Mouse (Mus musculus): ENCODE data around the gene Armh1.
"Not testable (repeated sequence)": the region's sequence is repeated elsewhere in the genome, so short reads cannot be mapped to it uniquely, and the experiment has no call there.

Gene Armh1

DNA sequence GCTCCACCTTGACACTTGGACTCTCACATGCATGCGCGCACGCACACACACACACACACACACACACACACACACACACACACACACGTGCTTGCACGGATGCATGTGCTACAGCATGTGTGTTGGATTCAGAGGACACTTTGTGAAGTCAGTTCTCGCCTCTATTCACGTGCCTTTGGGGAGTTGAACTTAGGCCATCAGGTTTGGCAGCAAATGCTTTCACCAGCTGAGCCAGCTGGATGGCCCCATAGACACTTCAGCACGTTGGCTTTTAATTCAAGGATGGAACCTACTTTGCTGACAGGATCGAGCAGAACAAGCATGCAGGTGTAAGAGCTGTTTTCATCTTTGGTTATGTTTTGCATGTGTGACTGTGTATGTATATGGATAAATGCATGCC, 30.1 kb downstream of the Armh1 start:
- DNase-seq (ENCODE audit: low spot score), result no peak

DNA sequence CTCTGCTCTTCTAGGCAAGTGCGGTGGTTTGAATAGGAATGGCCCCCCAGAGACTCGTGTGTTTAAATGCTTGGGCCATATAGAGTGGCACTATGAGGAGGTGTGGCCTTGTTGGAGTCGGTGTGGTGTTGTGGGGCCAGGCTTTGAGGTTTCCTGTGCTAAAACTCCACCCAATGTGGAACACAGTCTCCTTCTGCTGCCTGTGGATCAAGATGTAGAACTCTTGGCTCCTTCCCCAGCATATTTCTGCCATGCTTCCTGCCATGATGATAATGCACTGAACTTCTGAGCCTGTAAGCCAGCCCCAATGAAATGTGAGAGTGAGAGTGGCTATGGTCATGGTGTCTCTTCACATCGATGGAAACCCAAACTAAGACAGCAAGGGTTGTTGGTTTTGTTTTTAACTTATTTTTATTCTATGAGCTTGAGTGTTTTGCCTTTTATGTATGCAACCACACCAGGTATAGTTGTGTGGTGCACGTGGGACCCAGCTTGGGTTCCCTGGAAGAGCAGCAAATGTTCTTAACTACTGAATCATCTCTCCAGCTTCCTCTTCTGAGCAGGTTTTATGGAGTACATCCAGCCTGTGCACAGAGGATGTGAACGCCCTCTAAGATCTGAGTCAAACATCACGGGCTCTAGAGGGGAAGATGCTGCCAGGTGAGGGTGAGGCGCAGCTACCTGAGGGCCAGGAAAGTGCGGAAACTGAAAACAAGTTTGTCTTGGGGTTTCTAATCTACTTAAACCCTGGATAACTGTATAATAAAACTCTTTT, 31.0 kb downstream of the Armh1 start:
- DNase-seq (ENCODE audit: low spot score), result no peak

- DNase-seq (ENCODE audit: low spot score), result peak; percentile 62
Measured at GRCm38 (mm10) chr4:117218517-117219219, 33.3 kb downstream of the Armh1 start.

DNA sequence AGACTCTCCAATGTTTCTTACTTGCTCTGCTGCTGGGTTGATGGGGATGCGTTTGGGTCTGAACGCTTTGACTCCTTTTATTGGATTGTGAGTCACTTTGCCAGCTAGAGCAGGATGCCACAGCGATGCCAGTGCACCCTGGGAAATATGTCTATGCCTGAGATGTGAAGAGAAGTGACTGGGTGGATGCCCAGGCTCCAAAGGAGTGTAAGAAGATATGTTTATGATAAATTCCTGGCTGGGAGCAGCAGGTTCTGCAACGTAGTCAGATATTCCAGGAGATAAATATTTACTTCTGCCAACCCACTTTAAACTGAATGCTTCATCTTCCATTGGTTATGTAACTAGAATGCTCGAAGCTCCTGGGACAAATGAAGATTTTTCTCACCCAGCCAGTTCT, 34.9 kb downstream of the Armh1 start:
- no peak for DNase-seq (ENCODE audit: low spot score)

- no peak for DNase-seq (ENCODE audit: low spot score)
Measured at GRCm38 (mm10) chr4:117214250-117214649, 37.7 kb downstream of the Armh1 start.

GRCm38 (mm10) chr4:117210147-117211074, 41.5 kb downstream of the Armh1 start:
- DNase-seq (ENCODE audit: low spot score), result peak; percentile 54

DNA sequence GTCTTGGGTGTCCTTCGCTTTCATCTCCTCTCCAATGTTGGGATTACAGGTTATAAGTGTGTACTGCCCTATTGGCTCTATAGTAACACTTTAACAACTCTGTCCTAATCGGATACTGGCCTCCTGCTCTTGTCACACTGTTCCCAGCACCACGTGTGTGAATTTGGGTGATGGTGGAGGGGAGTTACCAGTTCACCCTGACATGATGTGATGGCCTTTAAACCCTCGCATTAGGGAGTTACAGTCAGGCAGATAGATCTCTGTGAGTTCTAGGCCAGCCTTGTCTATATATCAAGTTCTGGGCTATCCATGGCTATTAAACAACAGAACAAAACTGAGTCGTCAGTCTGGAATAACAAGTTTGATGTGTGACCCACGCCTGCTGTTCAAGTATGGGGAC, 42.3 kb downstream of the Armh1 start:
- no peak for DNase-seq (ENCODE audit: low spot score)

DNA sequence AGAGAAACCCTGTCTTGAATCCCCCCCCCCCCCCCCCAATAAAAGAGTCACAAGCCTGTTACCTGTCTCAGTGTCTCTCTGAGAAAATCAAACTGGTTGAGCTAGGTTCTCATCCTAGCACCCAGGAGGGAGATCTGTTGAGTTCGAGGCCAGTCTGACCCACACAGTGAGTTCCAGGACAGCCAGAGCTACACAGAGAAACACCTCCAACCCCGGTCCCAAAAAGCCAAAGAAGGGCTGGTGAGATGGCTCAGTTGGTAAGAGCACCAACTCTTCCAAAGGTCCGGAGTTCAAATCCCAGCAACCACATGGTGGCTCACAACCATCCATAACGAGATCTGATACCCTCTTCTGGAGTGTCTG, 49.0 kb downstream of the Armh1 start:
- peak; percentile 57 for DNase-seq (ENCODE audit: low spot score)

GRCm38 (mm10) chr4:117202046-117202991, 49.6 kb downstream of the Armh1 start:
- peak; percentile 81 for DNase-seq (ENCODE audit: low spot score)

DNA sequence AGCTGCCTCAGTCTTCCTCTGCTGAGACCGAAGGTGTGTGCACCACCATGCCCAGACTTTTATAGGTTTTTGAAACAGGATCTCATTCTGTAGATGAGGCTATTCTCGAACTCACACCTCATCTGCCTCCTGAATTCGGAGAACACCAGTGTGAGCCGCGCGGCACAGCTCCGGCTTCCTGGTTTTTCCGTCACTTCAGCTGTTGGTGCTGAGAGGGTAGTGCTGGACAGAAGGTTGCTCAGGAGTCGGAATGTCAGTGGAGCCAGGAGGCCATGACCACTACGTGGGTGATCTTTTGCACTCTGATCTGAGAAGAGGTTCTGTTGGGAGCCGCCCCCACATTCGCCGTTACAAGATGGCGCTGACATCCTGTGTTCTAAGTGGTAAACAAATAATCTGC, 60.1 kb downstream of the Armh1 start:
- no peak for DNase-seq (ENCODE audit: low spot score)

- DNase-seq (ENCODE audit: low spot score), result no peak
Measured at GRCm38 (mm10) chr4:117190660-117191059, 61.3 kb downstream of the Armh1 start.

DNA sequence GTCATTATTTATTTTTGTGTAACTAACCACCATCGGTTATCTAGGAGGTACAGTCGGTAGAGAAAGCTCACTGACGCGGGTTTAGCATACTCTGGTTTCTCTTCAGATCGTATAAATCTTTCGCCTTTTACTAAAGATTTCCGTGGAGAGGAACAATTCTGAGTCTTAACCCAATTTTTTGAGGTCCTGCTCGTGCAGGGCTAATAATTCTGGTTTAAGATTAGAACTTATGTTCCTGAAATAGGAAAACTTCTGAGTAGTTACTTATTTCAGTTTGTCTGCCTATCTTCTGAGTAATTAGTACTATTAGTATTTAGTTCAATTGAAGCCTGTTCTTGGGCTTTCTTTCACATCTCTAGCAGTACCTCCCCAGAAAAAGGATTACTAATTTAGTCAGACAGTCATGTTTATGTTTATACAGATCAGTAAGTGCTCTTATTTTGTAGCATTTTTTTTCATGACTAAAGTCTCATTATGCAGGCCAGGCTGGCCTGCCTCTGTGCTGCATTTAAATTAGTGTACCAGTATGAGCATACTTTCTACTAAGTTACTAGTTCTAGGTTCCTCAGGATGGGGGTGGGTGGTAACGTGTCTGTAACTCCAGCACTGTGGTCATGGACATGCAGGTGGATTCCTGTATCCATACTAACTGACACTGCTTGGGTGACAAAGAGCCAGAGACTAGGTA, 61.9 kb downstream of the Armh1 start:
- DNase-seq (ENCODE audit: low spot score), result peak; percentile 91

DNA sequence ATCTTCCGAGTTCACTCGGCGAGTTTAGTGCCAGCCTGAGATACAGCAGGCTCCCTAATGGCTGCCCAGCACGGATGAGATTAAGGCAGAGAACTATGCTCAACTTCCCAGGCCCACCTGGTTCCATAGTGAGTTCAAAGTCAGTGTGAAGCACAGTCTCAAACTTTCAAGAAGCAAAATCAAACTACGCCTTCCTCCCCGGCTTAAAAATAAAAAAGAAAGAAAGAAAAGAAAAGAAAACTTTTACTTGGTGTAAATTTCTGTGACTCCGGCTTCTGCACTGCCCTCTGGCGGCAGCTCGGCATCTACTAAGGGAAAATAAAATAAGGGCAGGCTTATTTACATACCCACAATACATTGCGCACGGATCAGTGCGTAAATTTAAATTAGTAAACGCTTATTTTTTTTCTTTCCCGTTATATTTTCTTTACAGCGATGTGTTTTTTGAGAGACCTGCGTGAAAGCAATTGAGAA, 62.5 kb downstream of the Armh1 start:
- DNase-seq (ENCODE audit: low spot score), result peak; percentile 84

DNA sequence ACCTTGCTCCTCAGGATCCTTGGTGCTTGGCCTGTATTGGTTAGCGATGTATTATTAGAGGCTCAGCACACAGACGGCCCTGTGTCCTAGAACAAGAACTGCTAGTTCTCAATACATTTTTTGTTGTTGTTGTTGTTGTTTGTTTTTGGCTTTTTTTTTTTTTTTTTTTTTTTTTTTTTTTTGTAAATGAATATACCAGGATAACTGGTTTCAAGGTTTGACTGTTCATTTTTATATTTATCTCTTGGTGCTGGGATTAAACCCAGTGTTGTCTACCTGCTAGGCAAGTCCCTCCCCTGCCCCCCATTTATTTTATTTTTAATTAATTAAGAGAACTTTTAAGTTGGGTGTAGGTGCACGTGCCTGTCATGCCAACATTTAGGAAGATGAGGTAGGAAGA, 63.0 kb downstream of the Armh1 start:
- no peak for DNase-seq (ENCODE audit: low spot score)

GRCm38 (mm10) chr4:117182759-117183096, 69.2 kb downstream of the Armh1 start:
- DNase-seq (ENCODE audit: low spot score), result not testable (repeated sequence)

- DNase-seq (ENCODE audit: low spot score), result peak; percentile 94
Measured at GRCm38 (mm10) chr4:117181863-117182758, 69.8 kb downstream of the Armh1 start, which contains the start of gene Kif2c. Gene Kif2c, minus strand, starts transcription at chr4:117182639.

GRCm38 (mm10) chr4:117169936-117170335, 82.0 kb downstream of the Armh1 start:
- DNase-seq (ENCODE audit: low spot score), result no peak
